Mouse (Mus musculus) granulocyte monocyte progenitor cell, adult 5-6 weeks (primary cell): ENCODE results near the gene Kif3b. TPM values are rescaled to one million over a fixed set of nuclear protein-coding genes. Genes with fewer than 3 reads are reported as not detected.
A peak's percentile ranks its signal among the peaks of the same experiment; 100 is the strongest.
"Not testable (repeated sequence)": the region's sequence is repeated elsewhere in the genome, so short reads cannot be mapped to it uniquely, and the experiment has no call there.

Experiments
- ATAC-seq: replicated peaks from 2 replicates; pipeline ENCODE4 v1.8.0; 2016; ENCODE audit warnings: mild to moderate bottlenecking, moderate TSS enrichment, inconsistent platforms; ENCODE audit not compliant: poor library complexity, severe bottlenecking
- total RNA-seq, 2 experiments: library from RNA; stranded (forward) in 1 of 2; stranded (reverse) in 1 of 2; fragments of 200-712, 200-1000 nt in 1 of 2; fragments of >200 nt in 1 of 2; fragmentation: Nextera tagmentation in 1 of 2; gene quantifications; 2 replicates each; pipeline ENCODE4 v1.2.3; 2014 to 2017

The Kif3b gene
- total RNA-seq, 2 experiments from 2014 or later, result 6.9 to 9.1 TPM

- ATAC-seq, result no peak
Measured at GRCm38 (mm10) chr2:153343191-153343590, 52.0 kb downstream of the Kif3b start.

- no peak for ATAC-seq
Measured at GRCm38 (mm10) chr2:153345071-153345453, 53.8 kb downstream of the Kif3b start.

GRCm38 (mm10) chr2:153345454-153346220 is 54.4 kb downstream of the Kif3b start, which contains the start of gene Asxl1:
Gene Asxl1, plus strand, starts transcription at chr2:153345829.
- peak; percentile 86 for ATAC-seq

GRCm38 (mm10) chr2:153346221-153347182 is 55.3 kb downstream of the Kif3b start:
- peak; percentile 7 for ATAC-seq

- no peak for ATAC-seq
Measured at GRCm38 (mm10) chr2:153347183-153347781, 56.1 kb downstream of the Kif3b start.

GRCm38 (mm10) chr2:153348100-153348831 is 57.1 kb downstream of the Kif3b start:
- no peak for ATAC-seq

- ATAC-seq, result peak; percentile 86
Measured at GRCm38 (mm10) chr2:153350552-153351181, 59.5 kb downstream of the Kif3b start.

GRCm38 (mm10) chr2:153354648-153355047 is 63.4 kb downstream of the Kif3b start:
- no peak for ATAC-seq

GRCm38 (mm10) chr2:153356784-153357183 is 65.6 kb downstream of the Kif3b start:
- ATAC-seq, result peak; percentile 25; the same call in 1 of the 2 replicates

GRCm38 (mm10) chr2:153361101-153361710 is 70.0 kb downstream of the Kif3b start:
- no peak for ATAC-seq

GRCm38 (mm10) chr2:153364531-153364930 is 73.3 kb downstream of the Kif3b start:
- not testable (repeated sequence) for ATAC-seq

GRCm38 (mm10) chr2:153370871-153371270 is 79.7 kb downstream of the Kif3b start:
- ATAC-seq, result no peak

- no peak for ATAC-seq
Measured at GRCm38 (mm10) chr2:153375380-153375779, 84.2 kb downstream of the Kif3b start.

- ATAC-seq, result no peak
Measured at GRCm38 (mm10) chr2:153380479-153380878, 89.3 kb downstream of the Kif3b start.

Other genes with a start within 250 kb of the Kif3b start
- gene Ccm2l, start 225.5 kb upstream of the Kif3b start, total RNA-seq (2014; fragmentation: Nextera tagmentation), result 7.7 and 11.6 TPM in 2 replicates
- 0.21 and 3.3 TPM in 2 replicates for gene Ccm2l, start 225.5 kb upstream of the Kif3b start, total RNA-seq (2017)
- 6.4 and 9.5 TPM in 2 replicates for gene Hck, start 182.9 kb upstream of the Kif3b start, total RNA-seq (2014; fragmentation: Nextera tagmentation)
- 13.1 and 17.5 TPM in 2 replicates for gene Hck, start 182.9 kb upstream of the Kif3b start, total RNA-seq (2017)
- 54.2 and 60.7 TPM in 2 replicates for gene Tm9sf4, start 130.1 kb upstream of the Kif3b start, total RNA-seq (2014; fragmentation: Nextera tagmentation)
- 61.3 and 91.4 TPM in 2 replicates for gene Tm9sf4, start 130.1 kb upstream of the Kif3b start, total RNA-seq (2017)
- gene Tspyl3, start 66.0 kb upstream of the Kif3b start, total RNA-seq (2014; fragmentation: Nextera tagmentation), result 12.1 and 16.7 TPM in 2 replicates
- gene Tspyl3, start 66.0 kb upstream of the Kif3b start, total RNA-seq (2017), result 6.1 and 6.2 TPM in 2 replicates
- 45.0 and 46.6 TPM in 2 replicates for gene Plagl2, start 50.0 kb upstream of the Kif3b start, total RNA-seq (2014; fragmentation: Nextera tagmentation)
- 5.4 and 7.2 TPM in 2 replicates for gene Plagl2, start 50.0 kb upstream of the Kif3b start, total RNA-seq (2017)
- gene Pofut1, start 49.9 kb upstream of the Kif3b start, total RNA-seq (2014; fragmentation: Nextera tagmentation), result 17.6 and 20.3 TPM in 2 replicates
- 16.0 and 19.1 TPM in 2 replicates for gene Pofut1, start 49.9 kb upstream of the Kif3b start, total RNA-seq (2017)
- gene Asxl1, start 54.4 kb downstream of the Kif3b start, total RNA-seq (2014; fragmentation: Nextera tagmentation), result 28.1 and 48.1 TPM in 2 replicates
- gene Asxl1, start 54.4 kb downstream of the Kif3b start, total RNA-seq (2017), result 19.9 and 21.2 TPM in 2 replicates
- not detected in 2 replicates for gene 4930404H24Rik, start 201.4 kb downstream of the Kif3b start, total RNA-seq (2014; fragmentation: Nextera tagmentation)
- gene 4930404H24Rik, start 201.4 kb downstream of the Kif3b start, total RNA-seq (2017), result not detected in 2 replicates
- 4.7 and 7.4 TPM in 2 replicates for gene Nol4l, start 238.6 kb downstream of the Kif3b start, total RNA-seq (2014; fragmentation: Nextera tagmentation)
- gene Nol4l, start 238.6 kb downstream of the Kif3b start, total RNA-seq (2017), result 0.72 and 0.86 TPM in 2 replicates